Mouse (Mus musculus) frontal cortex, adult 2 months (tissue): ENCODE data around the gene Pigyl. TPM values are rescaled to one million over a fixed set of nuclear protein-coding genes. Genes with fewer than 3 reads are reported as not detected.
A peak's percentile ranks its signal among the peaks of the same experiment; 100 is the strongest.
"Not testable (repeated sequence)": the region's sequence is repeated elsewhere in the genome, so short reads cannot be mapped to it uniquely, and the experiment has no call there.

Experiments used
- DNase-seq, 2 experiments: peaks; one replicate each; pipeline ENCODE4 v3.0.0; 2022; ENCODE audit warnings: low spot score in 1 of 2; ENCODE audit errors: extremely low spot score in 1 of 2
- polyA plus RNA-seq: library from polyadenylated mRNA; depleted of rRNA; stranded (reverse); fragments of >200 nt; gene quantifications from 2 replicates; pipeline ENCODE4 v1.2.3, GENCODE M21; 2012

Pigyl gene
- polyA plus RNA-seq, 1 experiment, result 93.7 TPM

GRCm38 (mm10) chr9:22136765-22137547, 19.7 kb upstream of the Pigyl start:
- no peak for DNase-seq

DNA sequence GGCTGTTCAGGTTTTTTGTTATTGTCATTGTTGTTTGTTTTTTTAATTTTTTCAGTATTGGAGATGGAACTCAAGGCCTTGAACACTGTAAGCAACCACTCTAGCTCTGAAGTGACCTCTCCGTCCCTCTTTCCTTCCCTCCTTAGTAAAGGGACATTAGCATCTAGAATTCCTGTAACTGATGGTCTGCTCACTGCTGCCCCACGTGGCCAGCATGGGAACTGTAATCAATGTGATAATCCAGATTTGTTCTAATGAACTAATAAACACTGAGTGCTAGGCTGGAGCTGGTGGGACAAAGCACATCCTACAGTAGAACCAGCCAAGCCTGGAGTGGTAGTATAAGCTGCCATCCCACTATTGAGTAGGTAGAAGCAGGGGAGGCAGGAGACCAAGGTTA, 18.2 kb upstream of the Pigyl start:
- DNase-seq, result peak in 1 of 2 experiments; percentile 39

DNA sequence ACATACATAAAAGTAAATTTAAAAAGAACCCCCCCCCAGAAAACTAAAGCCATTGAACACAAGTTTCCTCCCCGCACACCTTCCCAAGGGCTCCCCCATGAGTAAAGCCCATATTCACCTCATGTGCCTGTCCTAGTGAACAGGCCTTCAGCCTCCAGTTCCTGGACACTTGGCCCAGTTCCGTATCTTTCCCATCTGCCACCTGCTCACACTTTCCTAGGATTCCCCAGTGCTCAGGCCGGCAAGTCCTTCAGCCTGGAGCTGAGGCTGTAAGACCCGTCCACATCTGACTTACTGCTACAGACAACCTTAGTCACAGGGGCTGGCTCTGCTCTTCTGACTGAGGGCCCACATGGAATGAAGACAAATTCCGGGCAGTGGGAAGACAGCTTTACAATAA, 16.9 kb upstream of the Pigyl start:
- no peak for DNase-seq

- DNase-seq, result peak; percentile 66 to 97
Observed at GRCm38 (mm10) chr9:22143108-22144037, 13.3 kb upstream of the Pigyl start.

- DNase-seq, result no peak
Observed at GRCm38 (mm10) chr9:22144304-22144965, 12.2 kb upstream of the Pigyl start.

DNA sequence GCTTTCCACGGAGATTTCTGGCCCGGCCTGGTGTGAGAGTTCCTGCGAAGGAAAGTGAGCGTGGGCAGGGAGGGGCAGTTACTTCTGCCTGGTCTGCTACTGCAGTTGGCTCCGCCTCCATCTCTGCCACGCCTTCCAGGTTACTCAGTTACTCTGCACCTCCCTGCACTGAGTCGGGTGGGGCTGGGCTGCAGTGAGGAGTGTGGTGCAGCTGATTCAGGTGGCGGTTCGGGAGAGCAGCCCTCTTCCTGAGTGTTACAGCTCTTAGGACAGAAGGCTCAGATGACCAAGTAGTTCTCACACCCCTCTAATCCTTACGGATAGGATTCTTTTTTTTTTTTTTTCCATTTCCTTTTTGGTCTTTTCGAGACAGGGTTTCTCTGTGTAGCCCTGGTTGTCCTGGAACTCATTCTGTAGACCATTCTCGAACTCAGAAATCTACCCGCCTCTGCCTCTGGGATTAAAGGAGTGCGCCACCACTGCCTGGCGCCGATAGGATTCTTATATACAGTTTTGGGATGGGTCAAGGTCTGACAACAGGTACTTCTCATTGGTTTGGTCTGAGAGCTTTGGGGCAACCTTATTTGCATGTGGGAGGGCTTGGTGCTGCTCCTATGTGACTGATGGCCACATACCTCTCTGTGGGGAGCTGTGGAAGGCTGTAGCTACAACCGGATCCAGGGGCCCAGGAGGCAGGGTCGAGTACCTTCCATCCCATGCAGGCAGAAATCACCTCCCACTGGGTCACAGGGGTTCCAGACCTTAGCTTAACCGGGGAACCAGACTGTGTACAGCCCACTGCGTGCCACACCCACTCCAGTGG, 7.0 kb upstream of the Pigyl start:
- no peak for DNase-seq

DNA sequence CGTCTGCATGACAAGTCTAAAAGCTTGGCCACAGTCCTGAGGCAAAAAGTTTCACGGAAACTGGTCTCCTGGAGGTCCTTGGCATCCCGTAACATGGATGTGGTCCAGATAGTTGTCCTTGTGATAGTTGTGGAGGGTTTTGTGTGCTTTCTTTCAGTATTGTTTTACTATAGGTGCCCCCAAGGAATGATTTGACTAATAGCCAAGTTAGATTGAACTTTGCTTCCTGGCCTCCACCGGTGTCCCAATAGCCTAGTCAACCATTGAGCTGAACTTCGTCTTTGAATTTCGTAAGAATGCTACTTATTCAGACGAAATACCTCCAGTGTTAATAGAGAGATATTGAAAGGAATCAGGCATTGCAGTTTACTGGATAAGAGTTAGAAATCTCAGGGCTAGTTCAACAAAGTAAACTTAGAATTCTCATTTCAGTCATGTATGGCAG, 6.4 kb upstream of the Pigyl start:
- DNase-seq, result not testable (repeated sequence)

- no peak for DNase-seq
Observed at GRCm38 (mm10) chr9:22150946-22151345, 5.7 kb upstream of the Pigyl start.

DNA sequence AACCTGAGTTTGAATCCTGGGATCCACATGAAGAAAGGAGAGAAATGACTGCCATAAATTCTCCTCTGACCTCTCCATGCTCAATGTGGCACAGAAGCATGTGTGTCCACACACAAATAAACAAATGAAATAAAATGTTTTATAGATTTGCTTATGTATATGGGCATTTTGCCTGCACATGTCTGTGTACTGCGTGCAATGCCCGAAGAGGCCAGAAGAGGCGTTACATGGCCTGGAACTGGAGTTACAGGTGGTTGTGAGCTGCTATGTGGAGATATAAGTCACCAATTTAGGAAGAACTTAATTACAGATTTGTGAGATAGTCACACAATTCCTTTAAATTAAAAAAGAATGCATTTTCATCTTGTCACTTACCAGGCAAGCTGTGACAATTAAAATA, 2.8 kb upstream of the Pigyl start:
- DNase-seq, result no peak

DNA sequence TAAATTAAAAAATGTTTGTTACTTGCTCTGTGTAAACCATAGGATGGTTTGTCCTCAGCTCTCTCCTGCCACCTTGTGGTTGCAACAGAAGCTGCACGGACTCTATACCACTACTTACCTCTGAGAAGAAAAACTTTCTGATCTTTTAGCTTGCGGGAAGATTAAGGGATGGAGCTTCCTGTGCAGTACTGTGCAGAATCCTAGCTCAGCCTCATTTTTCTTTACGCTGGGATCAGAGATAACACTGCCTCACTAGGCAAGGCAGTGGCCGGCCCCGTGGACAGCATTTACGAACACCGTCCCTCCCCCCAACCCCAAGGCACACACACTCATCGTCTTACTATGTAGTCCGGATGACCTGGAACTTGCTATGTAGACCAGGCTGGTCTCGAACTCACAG, 1.0 kb upstream of the Pigyl start:
- DNase-seq, result peak in 1 of 2 experiments; percentile 88

DNA sequence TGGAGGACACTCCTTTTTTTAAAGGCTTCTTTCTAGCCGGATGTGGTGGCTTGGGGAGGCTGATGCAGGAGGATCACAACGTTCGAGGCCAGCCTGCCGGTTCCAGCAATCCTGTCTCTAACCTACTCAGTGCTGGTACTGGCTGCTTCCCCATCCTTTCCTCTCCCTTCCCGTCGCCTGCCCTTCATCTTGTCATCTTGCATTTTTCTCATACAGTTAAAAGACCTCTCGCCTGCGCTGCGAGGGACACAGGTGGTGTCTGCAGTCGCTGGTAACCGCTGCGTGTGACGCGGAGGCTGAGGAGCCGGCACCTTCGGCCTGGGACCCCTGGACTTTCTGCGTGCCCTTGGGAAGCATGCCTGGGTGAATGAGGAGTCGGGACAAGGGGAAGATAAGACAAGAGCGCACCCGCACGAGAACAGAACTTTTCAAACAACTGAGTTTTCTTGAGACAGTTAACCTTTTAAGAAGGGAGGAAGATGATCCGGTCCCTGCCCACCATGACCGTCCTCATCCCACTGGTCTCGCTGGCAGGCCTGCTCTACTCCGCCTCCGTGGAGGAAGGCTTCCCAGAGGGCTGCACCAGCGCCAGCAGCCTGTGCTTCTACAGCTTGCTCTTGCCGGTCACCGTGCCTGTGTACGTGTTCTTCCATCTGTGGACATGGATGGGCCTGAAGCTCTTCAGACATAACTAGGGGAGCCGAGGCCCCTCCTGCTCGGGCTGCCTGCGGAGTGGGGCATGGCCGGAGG, 1.0 kb downstream of the Pigyl start:
- peak in 1 of 2 experiments; percentile 8 for DNase-seq

- DNase-seq, result no peak
Observed at GRCm38 (mm10) chr9:22161299-22161698, 4.7 kb downstream of the Pigyl start.

DNA sequence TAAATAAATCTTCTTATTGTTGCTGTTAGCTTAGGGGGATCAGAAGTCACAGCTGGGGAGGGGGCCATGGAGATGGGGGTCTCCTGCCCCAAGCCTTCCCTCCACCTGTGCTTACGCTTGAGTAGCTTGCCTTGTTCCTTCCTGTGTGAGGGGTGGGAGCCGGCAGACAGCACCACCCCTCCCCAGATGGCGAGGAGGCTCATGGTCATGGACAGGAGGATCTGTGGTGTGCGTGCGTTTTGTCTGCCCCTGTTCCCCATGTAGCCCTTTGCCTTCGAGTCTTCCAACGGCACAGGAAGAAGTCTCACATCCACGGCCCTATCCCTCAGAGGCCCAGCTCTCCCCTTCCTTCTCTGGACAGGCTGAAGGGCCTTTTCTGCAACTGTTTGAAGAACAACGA, 5.7 kb downstream of the Pigyl start:
- DNase-seq, result no peak

GRCm38 (mm10) chr9:22162912-22163311, 6.3 kb downstream of the Pigyl start:
- DNase-seq, result no peak

GRCm38 (mm10) chr9:22164711-22165668, 8.3 kb downstream of the Pigyl start:
- peak in 1 of 2 experiments; percentile 56 for DNase-seq

- DNase-seq, result no peak
Observed at GRCm38 (mm10) chr9:22165964-22166363, 9.3 kb downstream of the Pigyl start.

DNA sequence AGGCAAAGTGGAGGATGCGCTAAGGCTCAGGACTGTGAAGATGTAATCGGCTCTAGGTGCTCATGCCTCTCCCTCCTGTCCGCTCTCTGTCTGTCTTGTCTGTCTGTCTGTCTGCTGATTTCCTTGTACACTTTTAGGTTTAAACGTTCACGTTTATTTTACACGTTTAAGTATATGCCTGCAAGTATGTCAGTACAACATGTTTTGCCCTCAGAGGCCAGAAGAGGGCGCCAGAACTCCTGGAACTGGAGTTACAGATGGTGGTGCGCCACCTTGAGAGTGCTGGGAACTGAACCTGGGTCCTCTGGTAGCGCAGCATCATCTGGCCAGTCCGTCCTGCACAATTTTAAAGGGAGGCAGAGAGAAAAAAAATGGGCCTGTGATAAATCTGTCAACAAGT, 10.0 kb downstream of the Pigyl start:
- no peak for DNase-seq

DNA sequence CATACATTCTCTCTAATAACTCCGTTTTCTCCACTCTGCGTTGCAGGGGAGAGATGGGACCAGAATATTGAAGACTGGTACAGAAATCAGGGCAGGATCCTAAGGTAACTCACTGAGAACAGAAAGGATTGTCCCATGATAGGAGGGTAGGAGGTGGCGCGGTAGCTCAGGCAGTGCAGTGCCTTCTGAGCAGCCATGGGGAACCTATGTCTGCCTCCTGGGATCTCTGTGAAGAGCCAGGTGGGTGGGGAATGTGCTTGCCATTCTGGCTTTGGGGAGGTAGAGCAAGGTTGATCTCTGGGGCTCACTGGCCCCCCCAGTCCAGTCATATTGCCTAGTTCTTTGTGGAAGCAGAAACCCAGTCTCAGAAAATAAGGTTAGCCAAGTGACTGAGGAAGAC, 11.1 kb downstream of the Pigyl start:
- no peak for DNase-seq
